Mouse (Mus musculus): ENCODE data around the gene Cacng1. TPM values are rescaled to one million over a fixed set of nuclear protein-coding genes. Genes with fewer than 3 reads are reported as not detected.
A peak's percentile ranks its signal among the peaks of the same experiment; 100 is the strongest.

Gene Cacng1
- 0.16 and 0.26 TPM in 2 replicates for polyA plus RNA-seq (2016; fragmentation: Nextera tagmentation; extraction: Ambion mirVana)

DNA sequence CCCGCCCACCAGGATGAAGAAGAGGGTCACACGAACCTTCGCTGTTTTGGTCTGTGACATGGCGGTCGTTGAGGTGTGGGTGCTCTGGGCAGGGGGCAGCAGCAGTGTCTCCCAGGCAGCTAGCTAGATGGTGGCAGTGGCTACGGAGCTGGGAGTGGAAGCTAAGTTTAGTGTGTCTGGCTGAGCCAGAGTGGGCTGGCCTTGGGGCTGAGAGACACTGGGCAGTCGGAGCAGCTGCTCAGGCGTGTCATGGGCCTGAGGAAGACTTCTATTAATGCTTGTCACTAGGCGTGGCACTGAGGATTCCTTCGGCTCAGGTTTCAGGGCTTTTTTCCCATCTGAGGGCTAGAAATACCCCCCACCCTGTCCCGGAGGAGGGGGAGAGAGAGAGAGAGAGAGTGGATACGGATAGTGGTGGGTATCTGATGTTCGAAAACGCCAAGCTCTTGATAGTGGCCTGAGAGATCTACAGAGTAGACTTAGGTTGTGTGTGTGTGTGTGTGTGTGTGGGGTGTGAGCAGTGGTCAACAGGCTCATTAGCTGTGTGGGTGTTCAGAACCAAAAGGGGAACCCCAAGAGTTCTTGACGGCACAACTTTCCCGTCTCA lies at the start of gene Cacng1:
Gene Cacng1, minus strand, starts transcription at position 191 of the 607 bp plus-strand sequence.
- peaks cover 26% of the 10 kb centered on the region for H3K4me1 ChIP-seq (replicated peaks)
- 0 out of 2 replicates have a peak, but pooled peaks cover 5% of the 10 kb centered on the region for H3K36me3 ChIP-seq
- WGBS: 79% methylated on average over 16 of the region's 16 CpGs
- H3K27ac ChIP-seq: 0 out of 2 replicates have a peak within 1 kb of the TSS, but pooled peaks have one; percentile 23
- DNase-seq (ENCODE audit: low spot score): no peak
- peaks cover 6% of the 10 kb centered on the region; the same call in 1 of the 2 replicates for H3K9me3 ChIP-seq
- no peak within 1 kb of the TSS for H3K4me3 ChIP-seq
- no peaks in the 10 kb centered on the region for H3K27me3 ChIP-seq (ENCODE audit: insufficient read depth, poor library complexity, severe bottlenecking)

DNA sequence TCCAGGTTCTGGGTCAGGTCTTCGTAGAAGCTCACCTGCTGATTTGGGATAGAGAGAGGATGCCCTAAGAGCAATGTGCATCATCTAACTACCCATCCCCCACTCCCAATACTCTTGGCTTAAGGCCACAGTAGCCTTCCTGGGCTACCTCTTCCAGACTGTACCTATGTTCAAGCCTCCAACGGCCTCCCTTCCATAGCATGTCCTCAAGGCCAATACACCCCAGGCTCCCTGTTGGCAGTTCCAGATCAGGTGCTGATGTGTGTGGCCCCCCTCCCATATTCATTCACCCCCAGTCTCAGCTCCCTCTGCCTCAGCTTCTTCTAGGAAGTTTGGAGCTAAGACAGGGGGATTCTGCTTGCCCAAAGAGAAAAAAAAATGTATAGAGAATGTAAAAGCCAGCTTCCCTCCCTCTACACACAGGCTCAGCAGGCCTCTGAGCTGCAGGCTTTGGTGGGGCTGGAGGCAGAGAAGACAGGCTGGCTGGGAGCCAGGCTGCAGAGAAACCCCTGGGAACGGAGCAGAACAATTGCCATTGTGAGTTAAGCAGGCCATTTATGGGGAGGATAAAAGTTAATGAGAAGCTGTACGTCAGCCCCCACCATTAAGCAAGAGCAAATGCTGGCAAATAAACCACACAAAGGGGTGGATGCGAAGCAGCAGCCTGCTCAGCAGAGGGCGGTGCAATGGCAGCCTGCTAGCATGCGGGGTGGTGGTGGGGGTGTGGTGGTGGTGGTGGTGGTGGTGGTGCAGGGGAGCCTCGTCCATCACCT lies 46.6 kb upstream of the Cacng1 start:
- Histone ChIP-seq H3K4me3 (no peak overlapping the region), H3K27me3 (ENCODE audit: insufficient read depth, poor library complexity, severe bottlenecking) (0 out of 2 replicates have a peak, but pooled peaks cover 6% of the 10 kb centered on the region), H3K27ac (peak overlapping the region; percentile 86), H3K36me3 (peaks cover 7% of the 10 kb centered on the region; the same call in 1 of the 2 replicates), H3K4me1 (replicated peaks) (peaks cover 49% of the 10 kb centered on the region), H3K9me3 (no peaks in the 10 kb centered on the region)
- WGBS: 26% methylated on average over 8 of the region's 8 CpGs
- DNase-seq (ENCODE audit: low spot score): peak; percentile 35

DNA sequence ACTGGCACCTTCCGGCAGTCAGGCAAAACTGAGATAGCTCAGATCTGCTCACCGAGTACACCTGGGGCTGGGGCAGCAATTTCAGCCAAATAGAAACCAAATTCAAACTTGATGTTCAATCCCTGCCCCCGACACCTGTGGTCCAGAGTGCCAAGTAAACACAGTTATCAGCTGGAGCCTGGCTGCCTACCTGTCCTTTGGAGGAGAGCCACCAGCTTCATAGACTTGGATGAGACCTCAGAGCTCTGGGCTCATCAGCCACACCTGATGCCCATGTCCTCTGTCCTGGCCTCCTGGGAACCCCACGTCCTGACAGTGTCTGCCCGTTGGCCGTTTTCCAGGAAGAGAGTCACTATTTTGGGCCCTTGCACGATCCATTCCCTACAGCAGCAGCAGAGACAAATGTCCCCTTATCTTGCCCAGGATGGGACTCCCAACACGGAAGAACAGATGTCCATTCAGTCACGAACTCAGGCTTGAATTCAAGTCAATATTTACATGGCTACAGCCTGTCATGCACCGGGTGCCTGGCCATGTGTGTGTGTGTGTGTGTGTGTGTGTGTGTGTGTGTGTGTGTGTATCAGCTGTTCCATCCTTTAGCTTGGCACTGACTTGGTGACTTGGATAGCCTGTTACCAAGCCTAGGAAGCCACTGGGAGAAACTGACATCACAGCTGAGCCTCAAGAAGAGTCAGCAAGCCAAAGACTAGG lies 45.6 kb upstream of the Cacng1 start:
- Histone ChIP-seq H3K27ac (peak overlapping the region; percentile 86), H3K4me3 (no peak overlapping the region), H3K9me3 (no peaks in the 10 kb centered on the region), H3K36me3 (peaks cover 10% of the 10 kb centered on the region; the same call in 1 of the 2 replicates), H3K4me1 (replicated peaks) (peaks cover 42% of the 10 kb centered on the region), H3K27me3 (ENCODE audit: insufficient read depth, poor library complexity, severe bottlenecking) (0 out of 2 replicates have a peak, but pooled peaks cover 6% of the 10 kb centered on the region)
- DNase-seq (ENCODE audit: low spot score): no peak
- WGBS: 86% methylated on average over 10 of the region's 10 CpGs

DNA sequence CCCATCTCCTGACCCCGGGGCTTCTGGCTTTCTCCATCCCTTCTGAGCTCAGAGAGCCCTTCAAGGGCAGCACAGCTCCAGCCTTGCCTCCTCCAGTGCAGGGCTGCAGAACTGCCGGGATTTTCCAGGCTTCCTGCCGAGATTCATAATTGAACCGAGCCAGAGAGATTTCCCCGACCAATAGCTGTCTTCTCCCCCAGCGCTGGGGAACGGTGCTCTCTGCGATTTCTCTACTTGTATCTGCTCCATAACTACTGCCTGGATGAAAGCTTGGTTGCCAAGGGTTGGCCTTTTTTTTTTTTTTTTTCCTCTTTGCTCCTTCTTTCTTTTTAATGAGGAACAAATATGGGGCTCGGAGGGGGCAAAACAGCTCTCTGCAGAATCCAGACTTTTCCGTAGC lies 43.7 kb upstream of the Cacng1 start:
- H3K4me3 ChIP-seq: no peak overlapping the region
- H3K9me3 ChIP-seq: no peaks in the 10 kb centered on the region
- no peak overlapping the region for H3K27ac ChIP-seq
- 0 out of 2 replicates have a peak, but pooled peaks cover 6% of the 10 kb centered on the region for H3K27me3 ChIP-seq (ENCODE audit: insufficient read depth, poor library complexity, severe bottlenecking)
- DNase-seq (ENCODE audit: low spot score): no peak
- peaks cover 10% of the 10 kb centered on the region; the same call in 1 of the 2 replicates for H3K36me3 ChIP-seq
- peaks cover 39% of the 10 kb centered on the region for H3K4me1 ChIP-seq (replicated peaks)
- 40% methylated on average over 10 of the region's 10 CpGs for WGBS

DNA sequence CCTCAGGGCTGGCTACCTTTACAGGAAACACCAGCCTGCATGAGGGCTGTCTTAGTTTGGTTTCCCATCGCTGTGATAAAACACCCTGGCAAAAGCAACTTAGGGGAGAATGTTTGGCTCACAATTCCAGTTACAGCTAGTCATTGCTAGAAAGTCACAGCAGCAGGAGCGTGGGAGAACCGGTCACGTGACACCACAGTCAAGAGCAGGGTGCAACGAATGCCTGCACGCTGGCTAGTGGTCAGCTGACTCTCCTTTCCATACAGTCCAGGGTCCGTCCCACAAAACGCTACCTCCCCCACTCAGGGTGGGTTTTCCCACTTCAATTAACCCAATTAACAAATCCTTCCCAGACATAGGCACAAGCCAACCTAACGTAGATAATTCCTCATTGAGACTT lies 43.2 kb upstream of the Cacng1 start:
- no peaks in the 10 kb centered on the region for H3K9me3 ChIP-seq
- H3K27ac ChIP-seq: no peak overlapping the region
- DNase-seq (ENCODE audit: low spot score): no peak
- no peak overlapping the region for H3K4me3 ChIP-seq
- 81% methylated on average over 9 of the region's 9 CpGs for WGBS
- H3K4me1 ChIP-seq (replicated peaks): peaks cover 39% of the 10 kb centered on the region
- H3K27me3 ChIP-seq (ENCODE audit: insufficient read depth, poor library complexity, severe bottlenecking): 0 out of 2 replicates have a peak, but pooled peaks cover 6% of the 10 kb centered on the region
- H3K36me3 ChIP-seq: peaks cover 10% of the 10 kb centered on the region; the same call in 1 of the 2 replicates

DNA sequence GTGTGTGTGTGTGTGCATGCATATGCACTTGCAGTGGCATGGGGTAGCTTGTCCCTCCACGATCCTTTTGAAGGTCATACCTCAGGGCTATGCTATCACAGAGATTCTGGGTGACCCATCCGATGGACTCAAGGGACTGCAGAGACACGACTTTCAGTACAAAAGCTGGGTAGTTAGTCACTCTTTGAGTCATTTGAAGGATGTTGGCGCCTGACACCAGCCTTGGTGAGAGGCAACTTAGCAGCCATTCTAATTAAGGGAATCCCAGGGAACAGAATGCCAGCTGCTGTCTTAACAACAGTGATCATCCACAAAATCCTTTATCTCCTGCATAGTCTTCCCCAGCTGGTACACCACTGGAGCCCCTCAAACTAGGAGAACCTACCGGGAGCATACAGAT lies 32.8 kb upstream of the Cacng1 start:
- WGBS: 89% methylated on average over 5 of the region's 5 CpGs
- DNase-seq (ENCODE audit: low spot score): no peak
- H3K4me3 ChIP-seq: no peak overlapping the region
- no peaks in the 10 kb centered on the region for H3K27me3 ChIP-seq (ENCODE audit: insufficient read depth, poor library complexity, severe bottlenecking)
- H3K27ac ChIP-seq: no peak overlapping the region
- H3K4me1 ChIP-seq (replicated peaks): 0 out of 2 replicates have a peak, but pooled peaks cover 3% of the 10 kb centered on the region
- no peaks in the 10 kb centered on the region for H3K9me3 ChIP-seq
- H3K36me3 ChIP-seq: peaks cover 27% of the 10 kb centered on the region

DNA sequence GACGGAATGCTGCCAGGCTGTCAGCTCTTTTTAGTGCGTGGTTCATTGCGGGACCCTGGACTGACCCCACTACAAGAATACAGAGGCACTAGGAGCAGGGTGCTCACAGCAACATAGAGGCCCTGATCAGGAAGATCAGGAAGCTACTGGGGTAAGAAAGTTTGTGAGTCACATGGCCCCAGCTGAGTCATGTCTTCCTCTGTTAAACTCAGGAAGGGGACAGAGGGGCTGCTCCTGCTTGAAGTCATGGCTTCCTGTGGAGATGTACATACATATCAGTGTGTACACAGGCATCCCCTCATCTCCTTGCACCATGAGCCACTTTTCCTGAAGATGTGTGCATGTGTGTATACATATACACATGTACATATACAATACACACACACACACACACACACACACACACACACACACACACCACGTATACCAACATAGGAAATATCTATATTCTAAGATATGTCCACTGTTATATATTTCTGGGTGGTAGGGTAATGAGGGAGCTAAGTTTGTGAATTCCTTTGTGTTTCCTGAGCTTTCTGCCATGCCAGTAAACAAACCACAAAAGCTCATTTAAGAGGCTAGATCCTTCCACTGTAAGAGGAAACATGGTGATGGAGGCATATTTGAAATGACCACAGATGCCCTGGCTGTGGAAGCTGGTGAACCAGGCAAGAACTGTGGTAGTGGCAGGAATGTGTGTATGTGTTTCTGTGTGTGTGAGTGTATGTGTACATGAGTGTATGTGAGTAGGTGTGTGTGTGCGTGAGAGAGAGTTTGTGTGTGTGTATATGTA lies 32.1 kb upstream of the Cacng1 start:
- Histone ChIP-seq H3K36me3 (peaks cover 26% of the 10 kb centered on the region), H3K4me3 (no peak overlapping the region), H3K9me3 (no peaks in the 10 kb centered on the region), H3K27me3 (ENCODE audit: insufficient read depth, poor library complexity, severe bottlenecking) (no peaks in the 10 kb centered on the region), H3K4me1 (replicated peaks) (0 out of 2 replicates have a peak, but pooled peaks cover 5% of the 10 kb centered on the region), H3K27ac (no peak overlapping the region)
- WGBS: 87% methylated on average over 5 of the region's 5 CpGs
- no peak for DNase-seq (ENCODE audit: low spot score)

DNA sequence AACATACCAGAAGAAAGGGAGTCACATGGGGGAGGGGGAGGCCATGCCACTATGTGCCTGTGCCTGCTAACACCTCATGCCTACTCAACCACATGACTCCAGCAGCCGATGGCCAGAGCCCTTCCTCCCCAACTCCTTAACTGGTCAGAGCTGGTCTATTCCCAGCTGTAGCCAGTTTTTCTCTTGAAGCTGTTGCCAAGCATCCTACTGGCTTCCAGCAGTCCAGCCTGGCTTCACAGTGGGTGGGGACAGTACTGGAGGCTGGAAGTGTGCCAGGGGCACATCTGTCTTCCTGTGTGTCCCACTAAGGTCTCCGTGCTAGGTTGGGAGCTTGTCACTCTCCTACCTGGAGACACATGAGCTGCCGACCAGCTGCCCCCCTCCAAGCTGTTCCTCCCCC lies 26.8 kb upstream of the Cacng1 start:
- H3K27ac ChIP-seq: 0 out of 2 replicates have a peak overlapping the region, but pooled peaks have one; percentile 0
- H3K4me1 ChIP-seq (replicated peaks): peaks cover 25% of the 10 kb centered on the region
- no peaks in the 10 kb centered on the region for H3K27me3 ChIP-seq (ENCODE audit: insufficient read depth, poor library complexity, severe bottlenecking)
- DNase-seq (ENCODE audit: low spot score): no peak
- H3K36me3 ChIP-seq: peaks cover 46% of the 10 kb centered on the region
- 73% methylated on average over 3 of the region's 3 CpGs for WGBS
- no peak overlapping the region for H3K4me3 ChIP-seq
- no peaks in the 10 kb centered on the region for H3K9me3 ChIP-seq

DNA sequence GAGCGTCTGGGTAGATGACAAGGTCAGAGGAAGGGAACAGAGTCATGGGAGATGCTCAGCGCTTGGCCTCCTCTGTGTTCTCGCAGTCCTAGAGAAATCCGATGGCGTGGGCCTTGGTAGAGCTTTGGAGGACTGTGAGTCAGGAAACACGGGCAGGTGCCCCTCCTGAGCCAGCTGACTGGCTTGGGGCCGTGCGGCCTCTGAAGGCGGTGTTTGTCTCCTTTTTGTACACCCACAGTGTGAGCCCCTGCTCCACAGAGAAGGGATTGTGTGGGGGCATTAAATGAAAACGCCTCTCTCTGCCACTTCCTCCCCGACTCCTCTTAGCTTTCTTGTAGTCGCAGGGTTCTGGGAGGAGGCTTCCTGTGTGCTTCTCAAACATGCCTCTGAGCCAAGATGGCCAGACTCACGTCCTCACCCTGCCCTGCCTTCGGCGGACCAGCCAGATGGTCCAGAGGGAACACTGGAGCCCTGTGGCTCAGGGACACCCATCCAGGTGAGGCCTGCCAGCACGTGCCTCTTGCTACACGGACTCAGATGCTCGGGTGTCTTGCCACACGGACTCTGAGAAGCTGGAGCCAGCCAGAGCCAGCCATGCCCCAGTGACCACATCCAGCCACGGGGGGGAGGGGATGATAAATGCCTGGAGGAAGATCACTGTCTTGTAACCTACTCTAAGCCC lies 22.2 kb upstream of the Cacng1 start:
- WGBS: 86% methylated on average over 20 of the region's 20 CpGs

DNA sequence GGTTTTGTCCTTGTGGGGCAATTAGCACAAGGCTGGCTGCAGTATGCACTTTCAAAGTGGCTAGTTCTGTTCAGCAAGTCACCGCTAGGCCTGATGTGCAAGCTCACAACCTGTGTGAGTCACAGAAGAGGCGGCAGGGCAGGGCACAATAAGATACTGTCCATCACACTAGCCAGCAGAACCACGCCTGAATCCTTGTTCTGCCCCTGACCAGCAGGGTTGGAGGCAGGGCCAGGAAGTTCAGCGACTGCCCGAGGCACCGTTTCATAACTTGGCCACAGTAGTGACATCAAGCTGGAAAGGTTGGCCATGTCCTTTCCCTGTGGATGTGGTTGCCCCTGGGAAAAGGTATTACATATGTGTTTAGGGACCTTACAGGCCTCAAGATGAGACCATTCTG lies 21.6 kb upstream of the Cacng1 start:
- Histone ChIP-seq H3K4me1 (replicated peaks) (peaks cover 17% of the 10 kb centered on the region), H3K4me3 (no peak overlapping the region), H3K36me3 (peaks cover 84% of the 10 kb centered on the region), H3K27ac (no peak overlapping the region), H3K9me3 (no peaks in the 10 kb centered on the region), H3K27me3 (ENCODE audit: insufficient read depth, poor library complexity, severe bottlenecking) (no peaks in the 10 kb centered on the region)
- no peak for DNase-seq (ENCODE audit: low spot score)
- 86% methylated on average over 6 of the region's 6 CpGs for WGBS

More for the DNA sequence above, 22.2 kb upstream of the Cacng1 start:
- Histone ChIP-seq H3K4me3 (no peak overlapping the region), H3K27me3 (ENCODE audit: insufficient read depth, poor library complexity, severe bottlenecking) (no peaks in the 10 kb centered on the region), H3K9me3 (no peaks in the 10 kb centered on the region), H3K27ac (0 out of 2 replicates have a peak overlapping the region, but pooled peaks have one; percentile 5), H3K36me3 (peaks cover 84% of the 10 kb centered on the region), H3K4me1 (replicated peaks) (peaks cover 23% of the 10 kb centered on the region)
- DNase-seq (ENCODE audit: low spot score): no peak

DNA sequence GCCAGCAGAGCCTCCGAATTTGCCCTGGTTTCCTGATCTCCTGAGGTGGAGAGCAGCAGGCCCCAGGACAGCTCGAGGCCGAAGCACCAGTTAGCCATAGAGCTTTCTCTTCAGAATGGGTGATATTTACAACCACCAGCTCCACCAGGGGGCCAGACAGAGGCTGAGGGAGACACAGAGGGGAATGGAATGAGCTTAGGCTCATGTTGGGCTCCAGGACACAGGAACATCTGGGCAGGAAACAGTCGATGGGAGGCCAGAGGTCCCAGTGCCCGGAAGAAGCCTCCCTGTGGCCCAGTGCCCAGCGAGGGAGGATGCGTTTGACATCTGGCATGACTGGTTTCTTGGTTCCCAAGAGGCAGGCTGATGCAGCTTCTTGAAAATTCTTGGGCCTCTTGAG lies 17.8 kb upstream of the Cacng1 start:
- DNase-seq (ENCODE audit: low spot score): no peak
- H3K9me3 ChIP-seq: no peaks in the 10 kb centered on the region
- H3K4me1 ChIP-seq (replicated peaks): 0 out of 2 replicates have a peak, but pooled peaks cover 5% of the 10 kb centered on the region
- H3K4me3 ChIP-seq: no peak overlapping the region
- 85% methylated on average over 7 of the region's 7 CpGs for WGBS
- peaks cover 75% of the 10 kb centered on the region for H3K36me3 ChIP-seq
- H3K27ac ChIP-seq: no peak overlapping the region
- H3K27me3 ChIP-seq (ENCODE audit: insufficient read depth, poor library complexity, severe bottlenecking): no peaks in the 10 kb centered on the region

Data from hindbrain, embryonic 10.5 days (tissue).